Mouse (Mus musculus): ENCODE results near the gene Garem2. TPM values are rescaled to one million over a fixed set of nuclear protein-coding genes. Genes with fewer than 3 reads are reported as not detected.

Gene Garem2
- polyA plus RNA-seq, 1 experiment from 2014 or later = 8.1 TPM

GRCm38 (mm10) chr5:30135711-30136231 lies 30.8 kb downstream of the Garem2 start:
- Histone ChIP-seq H3K9ac (replicated peaks; ENCODE audit: low read depth, low read length) (no peak overlapping the region), H3K4me3 (replicated peaks; ENCODE audit: low read length) (no peak overlapping the region), H3K27ac (ENCODE audit: low read length) (no peak overlapping the region), H3K4me1 (replicated peaks; ENCODE audit: control insufficient read depth, insufficient read depth, low read length) (no peaks in the 10 kb centered on the region), H3K36me3 (ENCODE audit: control insufficient read depth, insufficient read depth) (peaks cover 18% of the 10 kb centered on the region), H3K4me2 (ENCODE audit: low read length) (no peak overlapping the region), H3K9me3 (ENCODE audit: control insufficient read depth, low read length) (no peaks in the 10 kb centered on the region), H3K27me3 (replicated peaks; ENCODE audit: control insufficient read depth, insufficient read depth, low read length) (no peaks in the 10 kb centered on the region)
- ATAC-seq = no peak
- 95% methylated on average over 11 of the region's 11 CpGs for WGBS

DNA sequence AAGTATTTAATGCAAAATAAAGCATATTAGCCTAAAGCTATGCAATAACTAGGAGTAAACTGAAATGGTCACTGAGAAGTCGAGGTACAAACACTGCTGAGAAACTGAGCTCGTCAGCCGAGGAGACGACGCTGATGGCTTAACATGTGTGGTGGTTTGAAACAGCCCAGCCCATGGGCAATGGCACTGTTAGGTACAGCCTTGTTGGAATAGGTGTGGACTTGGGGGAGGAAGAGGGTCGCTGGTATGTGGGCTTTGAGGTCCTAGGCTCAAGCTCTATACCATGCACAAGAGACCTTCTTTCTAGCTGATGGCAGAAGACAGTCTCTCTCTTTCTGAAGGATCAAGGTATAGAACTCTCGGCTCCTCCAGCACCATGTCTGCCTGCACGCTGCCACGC lies 32.3 kb downstream of the Garem2 start:
- H3K4me2 ChIP-seq (ENCODE audit: low read length) = no peak overlapping the region
- no peaks in the 10 kb centered on the region for H3K9me3 ChIP-seq (ENCODE audit: control insufficient read depth, low read length)
- ATAC-seq = no peak
- H3K27ac ChIP-seq (ENCODE audit: low read length) = no peak overlapping the region
- peaks cover 23% of the 10 kb centered on the region for H3K36me3 ChIP-seq (ENCODE audit: control insufficient read depth, insufficient read depth)
- 88% methylated on average over 9 of the region's 9 CpGs for WGBS
- H3K27me3 ChIP-seq (replicated peaks; ENCODE audit: control insufficient read depth, insufficient read depth, low read length) = no peaks in the 10 kb centered on the region
- H3K4me3 ChIP-seq (replicated peaks; ENCODE audit: low read length) = no peak overlapping the region
- H3K4me1 ChIP-seq (replicated peaks; ENCODE audit: control insufficient read depth, insufficient read depth, low read length) = no peaks in the 10 kb centered on the region
- no peak overlapping the region for H3K9ac ChIP-seq (replicated peaks; ENCODE audit: low read depth, low read length)

- WGBS = 94% methylated on average over 4 of the region's 4 CpGs
- H3K4me3 ChIP-seq (replicated peaks; ENCODE audit: low read length) = no peak overlapping the region
Observed at GRCm38 (mm10) chr5:30138193-30138592, 33.2 kb downstream of the Garem2 start.

DNA sequence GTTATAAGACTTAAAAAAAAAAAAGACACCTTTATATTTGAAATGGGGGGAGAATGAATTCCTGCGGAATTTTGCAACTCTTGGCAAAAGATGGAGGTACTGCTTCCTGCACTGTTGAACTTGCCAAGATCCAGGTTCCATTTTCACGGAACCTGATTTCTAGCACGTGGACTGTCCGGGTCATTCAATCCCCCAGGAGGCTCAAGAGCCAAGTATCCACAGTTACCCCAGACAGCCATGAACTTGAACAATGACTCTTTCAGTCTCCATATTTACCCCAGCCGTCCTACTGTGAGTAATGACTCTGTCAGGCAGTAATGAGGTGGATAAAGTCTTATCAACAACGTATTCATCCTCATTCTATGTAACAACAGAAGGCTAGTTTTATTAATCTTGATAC lies 41.6 kb downstream of the Garem2 start:
- no peak overlapping the region for H3K4me3 ChIP-seq (replicated peaks; ENCODE audit: low read length)
- no peak overlapping the region for H3K27ac ChIP-seq (ENCODE audit: low read length)
- no peaks in the 10 kb centered on the region for H3K9me3 ChIP-seq (ENCODE audit: control insufficient read depth, low read length)
- peaks cover 2% of the 10 kb centered on the region for H3K4me1 ChIP-seq (replicated peaks; ENCODE audit: control insufficient read depth, insufficient read depth, low read length)
- no peak overlapping the region for H3K4me2 ChIP-seq (ENCODE audit: low read length)
- peaks cover 33% of the 10 kb centered on the region for H3K36me3 ChIP-seq (ENCODE audit: control insufficient read depth, insufficient read depth)
- 81% methylated on average over 6 of the region's 6 CpGs for WGBS
- ATAC-seq = no peak
- H3K9ac ChIP-seq (replicated peaks; ENCODE audit: low read depth, low read length) = no peak overlapping the region
- H3K27me3 ChIP-seq (replicated peaks; ENCODE audit: control insufficient read depth, insufficient read depth, low read length) = no peaks in the 10 kb centered on the region

More at GRCm38 (mm10) chr5:30138193-30138592, 33.2 kb downstream of the Garem2 start:
- no peak overlapping the region for H3K4me2 ChIP-seq (ENCODE audit: low read length)
- no peak overlapping the region for H3K9ac ChIP-seq (replicated peaks; ENCODE audit: low read depth, low read length)
- no peaks in the 10 kb centered on the region for H3K27me3 ChIP-seq (replicated peaks; ENCODE audit: control insufficient read depth, insufficient read depth, low read length)
- H3K4me1 ChIP-seq (replicated peaks; ENCODE audit: control insufficient read depth, insufficient read depth, low read length) = no peaks in the 10 kb centered on the region
- no peak overlapping the region for H3K27ac ChIP-seq (ENCODE audit: low read length)
- no peak for ATAC-seq
- peaks cover 27% of the 10 kb centered on the region for H3K36me3 ChIP-seq (ENCODE audit: control insufficient read depth, insufficient read depth)
- no peaks in the 10 kb centered on the region for H3K9me3 ChIP-seq (ENCODE audit: control insufficient read depth, low read length)

GRCm38 (mm10) chr5:30148133-30148920 lies 43.4 kb downstream of the Garem2 start:
- no peak overlapping the region for H3K27ac ChIP-seq (ENCODE audit: low read length)
- H3K4me3 ChIP-seq (replicated peaks; ENCODE audit: low read length) = no peak overlapping the region
- no peak for ATAC-seq
- H3K9me3 ChIP-seq (ENCODE audit: control insufficient read depth, low read length) = no peaks in the 10 kb centered on the region
- H3K9ac ChIP-seq (replicated peaks; ENCODE audit: low read depth, low read length) = no peak overlapping the region
- peaks cover 22% of the 10 kb centered on the region for H3K36me3 ChIP-seq (ENCODE audit: control insufficient read depth, insufficient read depth)
- 84% methylated on average over 5 of the region's 5 CpGs for WGBS
- no peak overlapping the region for H3K4me2 ChIP-seq (ENCODE audit: low read length)
- H3K4me1 ChIP-seq (replicated peaks; ENCODE audit: control insufficient read depth, insufficient read depth, low read length) = peaks cover 6% of the 10 kb centered on the region
- H3K27me3 ChIP-seq (replicated peaks; ENCODE audit: control insufficient read depth, insufficient read depth, low read length) = no peaks in the 10 kb centered on the region

GRCm38 (mm10) chr5:30152007-30152406 lies 47.0 kb downstream of the Garem2 start:
- no peaks in the 10 kb centered on the region for H3K27me3 ChIP-seq (replicated peaks; ENCODE audit: control insufficient read depth, insufficient read depth, low read length)
- no peaks in the 10 kb centered on the region for H3K36me3 ChIP-seq (ENCODE audit: control insufficient read depth, insufficient read depth)
- no peaks in the 10 kb centered on the region for H3K9me3 ChIP-seq (ENCODE audit: control insufficient read depth, low read length)
- no peak overlapping the region for H3K4me3 ChIP-seq (replicated peaks; ENCODE audit: low read length)
- no peak overlapping the region for H3K27ac ChIP-seq (ENCODE audit: low read length)
- H3K4me1 ChIP-seq (replicated peaks; ENCODE audit: control insufficient read depth, insufficient read depth, low read length) = peaks cover 22% of the 10 kb centered on the region
- WGBS = 28% methylated on average over 4 of the region's 4 CpGs
- no peak for ATAC-seq
- H3K4me2 ChIP-seq (ENCODE audit: low read length) = no peak overlapping the region
- H3K9ac ChIP-seq (replicated peaks; ENCODE audit: low read depth, low read length) = no peak overlapping the region

GRCm38 (mm10) chr5:30152413-30152812 lies 47.5 kb downstream of the Garem2 start:
- Histone ChIP-seq H3K9ac (replicated peaks; ENCODE audit: low read depth, low read length) (no peak overlapping the region), H3K4me3 (replicated peaks; ENCODE audit: low read length) (no peak overlapping the region), H3K4me2 (ENCODE audit: low read length) (no peak overlapping the region), H3K4me1 (replicated peaks; ENCODE audit: control insufficient read depth, insufficient read depth, low read length) (peaks cover 22% of the 10 kb centered on the region), H3K9me3 (ENCODE audit: control insufficient read depth, low read length) (no peaks in the 10 kb centered on the region), H3K36me3 (ENCODE audit: control insufficient read depth, insufficient read depth) (no peaks in the 10 kb centered on the region), H3K27me3 (replicated peaks; ENCODE audit: control insufficient read depth, insufficient read depth, low read length) (no peaks in the 10 kb centered on the region), H3K27ac (ENCODE audit: low read length) (no peak overlapping the region)
- no peak for ATAC-seq
- 55% methylated on average over 1 of the region's 1 CpGs for WGBS

GRCm38 (mm10) chr5:30153222-30153621 lies 48.3 kb downstream of the Garem2 start:
- Histone ChIP-seq H3K4me2 (ENCODE audit: low read length) (no peak overlapping the region), H3K9ac (replicated peaks; ENCODE audit: low read depth, low read length) (no peak overlapping the region), H3K4me1 (replicated peaks; ENCODE audit: control insufficient read depth, insufficient read depth, low read length) (peaks cover 22% of the 10 kb centered on the region), H3K9me3 (ENCODE audit: control insufficient read depth, low read length) (no peaks in the 10 kb centered on the region), H3K4me3 (replicated peaks; ENCODE audit: low read length) (no peak overlapping the region), H3K27ac (ENCODE audit: low read length) (no peak overlapping the region), H3K36me3 (ENCODE audit: control insufficient read depth, insufficient read depth) (no peaks in the 10 kb centered on the region), H3K27me3 (replicated peaks; ENCODE audit: control insufficient read depth, insufficient read depth, low read length) (no peaks in the 10 kb centered on the region)
- ATAC-seq = no peak
- 90% methylated on average over 2 of the region's 2 CpGs for WGBS

- 20% methylated on average over 4 of the region's 4 CpGs for WGBS
- no peak overlapping the region for H3K27ac ChIP-seq (ENCODE audit: low read length)
- H3K4me1 ChIP-seq (replicated peaks; ENCODE audit: control insufficient read depth, insufficient read depth, low read length) = peaks cover 22% of the 10 kb centered on the region
- peak overlapping the region; percentile 73 for H3K4me3 ChIP-seq (replicated peaks; ENCODE audit: low read length)
- H3K36me3 ChIP-seq (ENCODE audit: control insufficient read depth, insufficient read depth) = no peaks in the 10 kb centered on the region
- ATAC-seq = no peak
- H3K4me2 ChIP-seq (ENCODE audit: low read length) = peak overlapping the region; percentile 94
- no peaks in the 10 kb centered on the region for H3K27me3 ChIP-seq (replicated peaks; ENCODE audit: control insufficient read depth, insufficient read depth, low read length)
- peak overlapping the region; percentile 80 for H3K9ac ChIP-seq (replicated peaks; ENCODE audit: low read depth, low read length)
- H3K9me3 ChIP-seq (ENCODE audit: control insufficient read depth, low read length) = no peaks in the 10 kb centered on the region
Observed at GRCm38 (mm10) chr5:30154013-30154412, 49.1 kb downstream of the Garem2 start.
